ENCODE assay signal across 7 mouse cellular contexts in the genomic region with DNA sequence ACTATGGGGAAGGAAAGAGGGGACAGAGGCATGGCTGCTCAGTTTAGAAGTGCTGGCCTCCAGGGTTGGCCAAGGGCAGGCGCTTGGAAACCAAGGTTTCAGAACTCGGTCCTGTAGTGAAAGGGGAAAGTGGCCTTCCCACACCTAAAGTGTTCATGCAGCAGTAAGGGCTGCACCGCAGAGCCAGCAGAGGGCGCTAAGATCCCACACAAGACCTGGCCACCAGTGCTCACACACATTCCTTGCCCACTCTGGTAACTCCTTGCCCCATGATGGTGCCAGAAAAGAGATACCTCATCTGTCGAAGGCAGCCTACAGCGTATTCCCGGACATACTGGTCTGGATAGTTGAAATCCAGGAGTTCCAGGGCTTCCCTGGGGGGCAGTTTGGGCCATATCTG. TPM values are rescaled to one million over a fixed set of nuclear protein-coding genes. Genes with fewer than 3 reads are reported as not detected.
A peak's percentile ranks its signal among the peaks of the same experiment; 100 is the strongest.
DNase-seq lines count a peak whose midpoint lies in the region; ATAC-seq and TF ChIP-seq lines count a peak whose summit lies in the region.

No protein-coding gene starts in this region.

- no peak overlapping the region for H3K9ac ChIP-seq in midbrain, embryonic 11.5 days (ENCODE audit: low read length)

- TF ChIP-seq CTCF in cortical plate, adult 2 months (IDR thresholded peaks at IDR 0.05; ENCODE audit: extremely low read depth, insufficient read depth, low read length), result peak; percentile 97

- peak; percentile 58 for ATAC-seq in inflammation-experienced regulatory T-cells, adult 6 months
- peak; percentile 66 for ATAC-seq in midbrain, embryonic 11.5 days (ENCODE audit: low FRiP score)

- no peak overlapping the region for H3K4me2 ChIP-seq in midbrain, embryonic 11.5 days

- H3K9me3 ChIP-seq in midbrain, embryonic 11.5 days (ENCODE audit: control insufficient read depth, low read length), result no peaks in the 10 kb centered on the region

- no peaks in the 10 kb centered on the region for H3K36me3 ChIP-seq in midbrain, embryonic 11.5 days (ENCODE audit: control insufficient read depth, insufficient read depth, low read length)

- peaks cover 2% of the 10 kb centered on the region; the same call in 1 of the 2 replicates for H3K4me1 ChIP-seq in cortical plate, adult 2 months (ENCODE audit: control insufficient read depth, insufficient read depth, low read length)
- H3K4me1 ChIP-seq in midbrain, embryonic 11.5 days (ENCODE audit: control insufficient read depth, insufficient read depth, low read length), result no peaks in the 10 kb centered on the region

- 40% methylated on average over 7 of the region's 7 CpGs for WGBS in midbrain, embryonic 11.5 days

- H3K27ac ChIP-seq in cortical plate, adult 2 months (ENCODE audit: insufficient read depth, low read length), result no peak overlapping the region
- no peak overlapping the region for H3K27ac ChIP-seq in midbrain, embryonic 11.5 days (ENCODE audit: low read depth, low read length)

- no peaks in the 10 kb centered on the region for H3K27me3 ChIP-seq in midbrain, embryonic 11.5 days (ENCODE audit: control insufficient read depth, insufficient read depth, low read length)

- DNase-seq in adipocyte (ENCODE audit: low spot score), result peak; percentile 54
- DNase-seq in gastrocnemius, postnatal 10 days, result peak; percentile 82
- DNase-seq in left cerebral cortex, adult 9 months (ENCODE audit: low spot score in 2 of 2), result peak; percentile 16 to 80
- DNase-seq in midbrain, embryonic 11.5 days (ENCODE audit: low spot score, missing footprints), result peak; percentile 97
- peak; percentile 40 for DNase-seq in spleen, adult 12 weeks (ENCODE audit: low spot score)

- no peak for TF ChIP-seq POLR2A in cortical plate, adult 2 months (IDR thresholded peaks at IDR 0.05; ENCODE audit: extremely low read depth, insufficient read depth, low read length)

- no peak overlapping the region for H3K4me3 ChIP-seq in cortical plate, adult 2 months (ENCODE audit: insufficient read depth, low read length)
- no peak overlapping the region for H3K4me3 ChIP-seq in midbrain, embryonic 11.5 days (ENCODE audit: low read depth, low read length)

RNA-seq across cellular contexts. Expression of gene Gm1123, which starts 27.0 kb away (rescaled TPM):
- polyA plus RNA-seq in cortical plate, adult 2 months (2012; rRNA removed), result not detected in 2 replicates
- total RNA-seq in gastrocnemius, postnatal 10 days (2021), result not detected
- 1 to 10 TPM in 1 of 3 experiments, under 1 TPM in 2; 0.54 to 1.6 (median 0.88) TPM for polyA plus RNA-seq in inflammation-experienced regulatory T-cells, adult 6 months (2017; shearing (Covaris generic))
- polyA plus RNA-seq in midbrain, embryonic 11.5 days (2014; fragmentation: Nextera tagmentation; extraction: Ambion mirVana), result 0.08 TPM in 1 of 2 replicates, not detected in the other

Comparison
In these comparisons a context has a peak if more than half of its experiments do, and no peak if none do; other contexts are left out.
1. DNase-seq: peak in every context shown above with its lines; median percentile 97 in midbrain, embryonic 11.5 days; 82 in gastrocnemius, postnatal 10 days; 54 in adipocyte; 48 in left cerebral cortex, adult 9 months; 40 in spleen, adult 12 weeks.